7 mouse cellular contexts compared by ENCODE assay signal in the genomic region with DNA sequence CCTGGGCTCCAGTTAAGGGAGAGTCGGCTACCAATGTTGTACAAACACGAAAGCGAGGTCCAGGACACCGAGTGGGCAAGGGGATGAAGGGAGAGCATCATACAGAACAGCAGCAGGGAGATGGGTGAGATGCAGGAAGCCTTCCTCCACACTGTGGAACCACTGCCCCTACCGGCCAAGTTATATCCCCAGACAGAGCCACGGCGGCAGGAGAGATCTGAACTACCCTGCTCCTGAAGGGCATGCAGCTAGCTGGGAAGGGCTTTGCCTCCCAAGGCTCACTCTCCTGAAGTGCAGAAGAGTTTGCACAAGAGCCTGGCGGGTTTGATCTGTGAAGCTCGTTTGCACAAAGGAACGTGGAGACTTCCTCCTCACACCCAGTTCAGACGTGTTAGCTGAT.
DNase-seq lines count a peak whose midpoint lies in the region; ATAC-seq and TF ChIP-seq lines count a peak whose summit lies in the region.

No protein-coding gene starts in this region.

- DNase-seq in kidney, adult 18-20 months = peak; percentile 30
- no peak for DNase-seq in kidney, adult 11 months
- no peak for DNase-seq in heart, postnatal 0 days (ENCODE audit: low spot score)
- no peak for DNase-seq in liver, embryonic 14.5 days (ENCODE audit: low read depth in 3 of 3, low spot score in 3 of 3)
- DNase-seq in spleen, adult 18-20 months = no peak

- no peak overlapping the region for H3K4me3 ChIP-seq in heart, postnatal 0 days (ENCODE audit: low read depth, low read length)
- H3K4me3 ChIP-seq in liver, embryonic 14.5 days (ENCODE audit: insufficient read depth in 1 of 2, low read depth in 2 of 2, low read length in 2 of 2) = no peak overlapping the region

- no peaks in the 10 kb centered on the region for H3K9me3 ChIP-seq in heart, postnatal 0 days (replicated peaks; ENCODE audit: control insufficient read depth, low read length)
- H3K9me3 ChIP-seq in liver, embryonic 14.5 days (ENCODE audit: control insufficient read depth, low read length) = no peaks in the 10 kb centered on the region

- 18% methylated on average over 11 of the region's 11 CpGs for WGBS in heart, postnatal 0 days
- WGBS in liver, embryonic 14.5 days (ENCODE audit: insufficient replicate concordance) = 6% methylated on average over 11 of the region's 11 CpGs

- H3K4me1 ChIP-seq in heart, postnatal 0 days (ENCODE audit: control insufficient read depth, insufficient read depth) = peaks cover under 1% of the 10 kb centered on the region; the same call in 1 of the 2 replicates
- H3K4me1 ChIP-seq in liver, embryonic 14.5 days (replicated peaks; ENCODE audit: control insufficient read depth in 2 of 2, insufficient read depth in 2 of 2, low read length in 1 of 2) = no peaks in the 10 kb centered on the region

- no peak overlapping the region for H3K4me2 ChIP-seq in heart, postnatal 0 days (ENCODE audit: low read depth, low read length)
- no peak overlapping the region for H3K4me2 ChIP-seq in liver, embryonic 14.5 days (ENCODE audit: low read depth)

- peak; percentile 61 for ATAC-seq in common myeloid progenitor, adult 5-6 weeks (replicated peaks; ENCODE audit: low read depth, poor library complexity, severe bottlenecking)
- peak; percentile 66 for ATAC-seq in heart, postnatal 0 days (ENCODE audit: insufficient read depth, low read depth)
- ATAC-seq in liver, embryonic 14.5 days (ENCODE audit: insufficient read depth) = no peak
- no peak for ATAC-seq in erythroid progenitor cell, adult 5-6 weeks (replicated peaks; ENCODE audit: low FRiP score, poor library complexity, severe bottlenecking)

- TF ChIP-seq EP300 in heart, postnatal 0 days (IDR thresholded peaks at IDR 0.05; ENCODE audit: low read depth) = no peak
- TF ChIP-seq EP300 in liver, embryonic 14.5 days (IDR thresholded peaks at IDR 0.05; ENCODE audit: low read depth) = no peak

- H3K9ac ChIP-seq in heart, postnatal 0 days (replicated peaks; ENCODE audit: low read depth, low read length) = no peak overlapping the region
- no peak overlapping the region for H3K9ac ChIP-seq in liver, embryonic 14.5 days (replicated peaks)

- peak; percentile 71 for TF ChIP-seq CTCF in heart, postnatal 0 days (IDR thresholded peaks at IDR 0.05; ENCODE audit: low read depth)
- peak; percentile 59 for TF ChIP-seq CTCF in liver, embryonic 14.5 days (IDR thresholded peaks at IDR 0.05; ENCODE audit: low read depth)

- H3K27ac ChIP-seq in heart, postnatal 0 days (ENCODE audit: low read depth) = no peak overlapping the region
- no peak overlapping the region for H3K27ac ChIP-seq in liver, embryonic 14.5 days

- H3K36me3 ChIP-seq in heart, postnatal 0 days (replicated peaks; ENCODE audit: control insufficient read depth, insufficient read depth, low read length) = no peaks in the 10 kb centered on the region
- no peaks in the 10 kb centered on the region for H3K36me3 ChIP-seq in liver, embryonic 14.5 days (replicated peaks; ENCODE audit: control insufficient read depth, insufficient read depth, low read depth)

- H3K27me3 ChIP-seq in heart, postnatal 0 days (ENCODE audit: control insufficient read depth, insufficient read depth, low read length) = peaks cover 32% of the 10 kb centered on the region
- peaks cover 13% of the 10 kb centered on the region for H3K27me3 ChIP-seq in liver, embryonic 14.5 days (ENCODE audit: control insufficient read depth, insufficient read depth, low read length)

Comparison
In these comparisons a context has a peak if more than half of its experiments do, and no peak if none do; other contexts are left out.
1. ATAC-seq: peak in common myeloid progenitor, adult 5-6 weeks (single experiment) and heart, postnatal 0 days (single experiment); none in liver, embryonic 14.5 days (single experiment) and erythroid progenitor cell, adult 5-6 weeks (single experiment).